Mouse (Mus musculus): Measurements from ENCODE around the gene Guca1a.

- TF ChIP-seq EP300 (IDR thresholded peaks at IDR 0.05; ENCODE audit: low read length): no peak
- TF ChIP-seq CTCF (conservative IDR thresholded peaks at IDR 0.05 in 1 of 2, IDR thresholded peaks at IDR 0.05 in 1 of 2; ENCODE audit: low read depth in 2 of 2, low read length in 2 of 2): no peak
- TF ChIP-seq POLR2A (IDR thresholded peaks at IDR 0.05; ENCODE audit: low read depth, low read length): no peak
- TF ChIP-seq GABPA (IDR thresholded peaks at IDR 0.05; ENCODE audit: insufficient replicate concordance, low read depth, low read length): no peak
- TF ChIP-seq UBTF (IDR thresholded peaks at IDR 0.05; ENCODE audit: low read depth, low read length): no peak
- TF ChIP-seq USF1 (IDR thresholded peaks at IDR 0.05; ENCODE audit: low read depth, low read length): no peak
- no peak for TF ChIP-seq NELFE (IDR thresholded peaks at IDR 0.05; ENCODE audit: low read depth, low read length)
These were observed 15.2 kb downstream of the Guca1a start, which contains the start of gene Guca1b for GRCm38 (mm10) chr17:47385145-47385544.
